Mouse (Mus musculus): ENCODE measurements around the gene Zscan26. TPM values are rescaled to one million over a fixed set of nuclear protein-coding genes. Genes with fewer than 3 reads are reported as not detected.
"Not testable (repeated sequence)": the region's sequence is repeated elsewhere in the genome, so short reads cannot be mapped to it uniquely, and the experiment has no call there.

Gene Zscan26
- 10 to 100 TPM; 20.4 to 23.2 TPM for total RNA-seq (2021)

GRCm38 (mm10) chr13:21453449-21453848 is at the start of gene Zscan26:
Zscan26 (minus strand) TSS chr13:21453730.
- DNase-seq: peak; percentile 84 to 88
- intact Hi-C loops (cut with DNase I): loop anchor here (1.0 to 2.0 kb wide), 3 partner anchors 51 to 91 kb away; partner anchors contain the start of genes Zkscan3 and Zscan12

- DNase-seq: no peak
- intact Hi-C loops (cut with DNase I): loop anchor here (10.0 kb wide), 1 partner anchor 97 kb away; the partner anchor contains the start of gene Zkscan3
Measured at GRCm38 (mm10) chr13:21502296-21502695, 48.8 kb upstream of the Zscan26 start.

- DNase-seq: not testable (repeated sequence)
- intact Hi-C loops (cut with DNase I): loop anchor here (10.0 kb wide), 1 partner anchor 96 kb away; the partner anchor contains the start of gene Zkscan3
Measured at GRCm38 (mm10) chr13:21501182-21501581, 47.7 kb upstream of the Zscan26 start, which contains the start of gene Gm11273. Gm11273 (minus strand) TSS chr13:21501418.

DNA sequence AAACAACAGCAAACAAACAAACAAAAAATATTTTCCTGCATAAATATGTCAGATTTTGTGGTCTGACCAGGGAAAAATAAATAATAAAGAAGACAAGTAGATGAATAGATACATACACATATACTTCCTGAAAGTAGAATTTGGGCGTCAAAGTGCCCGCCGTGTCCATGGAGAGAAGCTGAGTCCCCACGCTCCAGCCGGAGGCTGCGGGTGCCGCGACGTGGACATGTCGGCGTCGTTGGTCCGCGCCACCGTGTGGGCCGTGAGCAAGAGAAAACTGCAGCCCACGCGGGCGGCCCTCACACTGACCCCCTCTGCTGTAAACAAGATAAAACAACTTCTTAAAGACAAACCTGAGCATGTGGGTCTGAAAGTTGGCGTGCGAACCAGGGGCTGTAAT is 41.5 kb upstream of the Zscan26 start, which contains the start of gene AK157302:
TSS of gene AK157302 (plus strand) at position 144 of the 400 bp plus-strand sequence.
- intact Hi-C loops (cut with DNase I): no loop called here
- peak in 1 of 2 experiments; percentile 35 for DNase-seq

DNA sequence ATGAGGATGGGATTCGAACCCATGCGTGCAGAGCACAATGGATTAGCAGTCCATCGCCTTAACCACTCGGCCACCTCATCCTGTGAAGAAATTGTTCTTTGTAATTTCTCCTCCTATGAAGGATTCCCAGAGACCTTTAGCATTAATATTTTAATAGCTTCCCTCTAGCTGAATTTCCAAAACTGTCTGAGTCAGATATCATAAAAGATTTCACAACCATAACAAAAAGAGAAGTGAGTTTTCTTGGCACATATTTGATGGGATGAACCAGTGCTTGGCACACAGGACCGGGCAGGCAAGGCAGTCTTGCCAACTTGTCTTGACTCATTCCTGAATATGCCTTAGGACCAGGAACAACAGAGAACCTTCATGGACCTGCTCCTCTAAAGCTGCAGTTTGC is 39.3 kb upstream of the Zscan26 start:
- no peak for DNase-seq
- intact Hi-C loops (cut with DNase I): no loop called here

DNA sequence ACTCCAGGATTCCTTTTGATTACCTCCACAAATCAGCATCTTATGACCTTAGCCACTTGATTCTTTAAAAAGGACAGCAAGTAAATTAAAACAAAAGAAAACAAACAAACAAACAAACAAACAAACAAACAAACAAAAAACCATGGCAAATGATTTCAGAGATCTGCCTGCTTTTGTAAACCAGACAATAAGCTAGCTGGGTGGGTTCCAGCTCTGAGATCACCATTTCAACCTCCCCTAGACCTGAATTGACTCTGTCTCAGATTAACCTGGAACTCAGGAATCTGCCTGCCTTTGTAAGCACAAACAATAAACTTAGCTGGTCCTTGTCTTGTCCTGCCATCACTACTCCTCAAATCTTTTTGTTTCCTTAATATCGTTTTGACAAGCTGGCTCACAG is 33.4 kb upstream of the Zscan26 start:
- DNase-seq: no peak
- intact Hi-C loops (cut with DNase I): no loop called here

DNA sequence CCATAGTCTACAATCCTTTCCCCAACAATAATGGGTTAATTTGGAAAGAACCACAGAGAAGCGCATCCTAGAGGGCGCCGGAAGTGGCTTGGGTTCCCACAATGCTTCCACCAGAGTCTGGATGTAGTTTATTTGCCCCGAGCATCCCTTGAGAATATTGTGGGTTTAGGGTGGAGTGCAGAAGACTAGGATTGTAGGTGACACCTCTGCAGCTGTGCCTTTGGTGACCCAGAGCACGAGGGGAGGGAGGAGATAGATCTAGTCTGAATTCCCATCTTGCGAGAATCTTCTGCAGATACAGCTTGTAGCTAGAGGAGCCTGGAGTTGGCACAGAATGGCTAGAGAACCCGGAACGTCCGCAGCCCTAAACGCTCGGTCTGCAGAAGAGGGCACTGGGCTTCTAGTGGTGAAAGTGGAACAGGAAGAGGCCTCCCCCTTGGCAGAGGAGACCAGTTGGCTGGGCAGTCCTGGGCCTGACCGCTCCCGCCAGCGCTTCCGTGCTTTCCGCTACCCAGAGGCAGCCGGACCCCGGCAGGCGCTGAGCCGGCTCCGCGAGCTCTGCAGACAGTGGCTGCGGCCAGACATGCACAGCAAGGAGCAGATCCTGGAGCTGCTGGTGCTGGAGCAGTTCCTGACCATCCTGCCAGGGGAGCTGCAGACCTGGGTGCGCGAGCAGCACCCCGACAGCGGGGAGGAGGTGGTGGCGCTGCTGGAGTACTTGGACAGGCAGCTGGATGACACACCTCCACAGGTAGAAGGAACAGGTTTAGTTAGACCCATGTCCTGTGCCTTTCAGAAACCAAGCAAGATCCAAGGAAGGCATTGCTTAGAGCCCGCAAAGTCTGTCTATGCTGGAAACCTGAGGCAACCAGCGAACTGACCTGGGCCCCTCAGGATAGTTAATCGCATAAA is 25.5 kb upstream of the Zscan26 start, which contains the start of the genes Zkscan4 and Gm10065:
TSS of gene Zkscan4 (plus strand) at position 149 of the 912 bp plus-strand sequence.
TSS of gene Gm10065 (minus strand) at position 683 of the 912 bp plus-strand sequence.
- DNase-seq: peak; percentile 63 to 72
- intact Hi-C loops (cut with DNase I): not testable (repeated sequence)

GRCm38 (mm10) chr13:21472427-21472826 is 18.9 kb upstream of the Zscan26 start:
- intact Hi-C loops (cut with DNase I): no loop called here
- DNase-seq: no peak

DNA sequence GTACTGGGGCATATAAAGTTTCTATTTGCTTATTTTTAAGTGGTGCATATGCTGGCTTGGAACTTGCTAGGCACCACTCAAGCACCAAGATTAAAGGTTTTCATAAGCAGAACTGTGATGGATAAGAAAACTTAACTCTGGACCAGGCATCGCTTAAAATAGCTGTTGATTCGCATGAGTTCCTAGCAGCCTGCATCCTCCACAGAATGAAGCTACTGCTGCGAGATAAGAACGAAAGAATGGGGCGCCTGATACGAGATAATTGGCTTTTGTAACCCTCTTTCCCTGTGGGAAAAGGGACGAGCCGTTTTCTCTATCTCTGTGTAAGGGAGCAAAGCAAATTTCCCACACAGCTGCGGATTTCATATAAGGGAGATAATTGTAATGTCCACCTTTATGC is 15.6 kb upstream of the Zscan26 start:
- no peak for DNase-seq
- intact Hi-C loops (cut with DNase I): loop anchor here (1.0 to 5.0 kb wide), 3 partner anchors 38 to 107 kb away; partner anchors contain the start of gene Zscan12

GRCm38 (mm10) chr13:21468061-21469019 is 14.8 kb upstream of the Zscan26 start, which contains the start of gene Nkapl:
Nkapl (minus strand) TSS chr13:21468509.
- peak; percentile 83 to 84 for DNase-seq
- intact Hi-C loops (cut with DNase I): loop anchor here (1.0 to 5.0 kb wide), 3 partner anchors 39 to 106 kb away; partner anchors contain the start of gene Zscan12

GRCm38 (mm10) chr13:21467336-21467735 is 13.8 kb upstream of the Zscan26 start:
- DNase-seq: no peak
- intact Hi-C loops (cut with DNase I): loop anchor here (5.0 kb wide), 2 partner anchors 40 to 105 kb away; partner anchors contain the start of gene Zscan12

- DNase-seq; intact Hi-C loops (cut with DNase I): not testable (repeated sequence)
Measured at GRCm38 (mm10) chr13:21462516-21462915, 9.0 kb upstream of the Zscan26 start.

DNA sequence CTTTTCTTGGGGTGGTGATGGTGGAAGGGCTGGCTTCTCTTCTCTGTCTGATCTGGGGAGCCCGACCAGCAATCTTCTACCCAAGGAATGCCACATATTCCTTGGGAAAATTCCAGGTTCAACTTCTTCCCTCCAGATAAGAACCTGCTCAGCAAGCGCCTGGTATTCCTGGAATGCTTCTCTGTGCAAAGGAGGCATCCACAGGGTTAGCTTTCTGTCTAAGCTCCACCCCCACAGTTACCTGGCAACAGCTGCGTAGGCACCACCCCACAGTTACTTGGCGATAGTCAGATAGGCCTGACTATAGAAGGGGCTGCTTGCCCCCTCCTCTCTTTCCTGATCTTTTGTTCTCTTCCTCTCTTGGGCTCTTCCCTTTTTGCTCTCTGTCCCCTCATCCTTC is 2.8 kb upstream of the Zscan26 start:
- intact Hi-C loops (cut with DNase I): no loop called here

DNA sequence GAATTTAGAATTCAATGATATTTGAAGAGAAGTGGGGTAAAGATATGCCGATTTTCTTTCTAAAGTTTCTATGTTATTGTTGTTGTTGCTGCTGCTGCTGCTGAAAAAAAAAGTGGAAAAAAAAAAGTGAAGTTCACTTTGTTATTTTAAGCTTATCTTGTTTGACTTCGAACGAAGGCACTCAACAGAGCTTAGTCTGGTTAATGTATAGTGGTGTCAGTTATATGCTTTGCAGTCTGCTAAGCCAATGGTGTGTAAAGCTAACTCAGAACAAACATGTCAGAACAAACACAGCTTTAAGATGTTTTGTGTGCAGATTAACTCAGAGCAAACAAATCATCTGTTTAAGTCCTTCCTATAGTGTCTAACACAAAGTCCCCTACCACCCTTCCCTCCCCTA is 603 bp upstream of the Zscan26 start:
- no peak for DNase-seq
- intact Hi-C loops (cut with DNase I): no loop called here

More for the DNA sequence above, 2.8 kb upstream of the Zscan26 start:
- no peak for DNase-seq

- intact Hi-C loops (cut with DNase I): loop anchor here (1.0 to 2.0 kb wide), 3 partner anchors 50 to 91 kb away; partner anchors contain the start of genes Zkscan3 and Zscan12
- no peak for DNase-seq
Measured at GRCm38 (mm10) chr13:21453042-21453441, 488 bp downstream of the Zscan26 start.

DNA sequence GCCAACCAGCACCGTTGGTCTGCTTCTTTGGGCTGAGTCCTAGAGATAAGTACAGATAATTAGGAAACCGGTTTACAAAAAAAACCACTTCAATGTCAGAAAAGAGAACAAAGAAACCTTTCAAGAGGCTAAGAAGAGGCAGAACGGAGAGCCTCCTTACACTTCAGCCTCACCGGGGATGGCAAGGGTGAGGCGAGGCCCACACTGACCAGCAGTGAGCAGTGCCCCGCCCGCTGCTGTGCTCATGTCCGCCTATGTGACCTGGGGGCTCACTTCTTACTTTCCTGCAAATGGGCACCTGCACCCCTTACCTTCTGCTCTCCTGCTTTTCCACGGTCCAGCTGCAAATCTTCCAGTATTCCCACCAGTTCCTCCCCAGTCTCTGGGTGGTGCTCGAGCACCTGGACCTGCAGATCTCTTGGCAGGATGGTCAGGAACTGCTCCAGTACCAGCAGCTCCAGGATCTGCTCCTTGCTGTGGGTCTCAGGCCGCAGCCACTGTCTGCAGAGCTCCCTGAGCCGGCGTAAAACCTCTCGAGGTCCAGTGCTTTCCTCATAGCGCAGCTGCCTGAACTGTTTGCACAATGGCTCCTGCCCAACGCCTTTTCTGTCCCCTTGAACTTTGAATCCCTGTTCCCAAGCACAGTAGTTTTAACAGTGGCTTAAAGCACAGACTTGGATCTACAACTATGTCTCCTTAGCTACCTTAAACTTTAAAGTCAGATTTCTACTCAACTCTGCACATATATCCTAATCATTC is 5.5 kb downstream of the Zscan26 start:
- intact Hi-C loops (cut with DNase I): no loop called here
- no peak for DNase-seq

DNA sequence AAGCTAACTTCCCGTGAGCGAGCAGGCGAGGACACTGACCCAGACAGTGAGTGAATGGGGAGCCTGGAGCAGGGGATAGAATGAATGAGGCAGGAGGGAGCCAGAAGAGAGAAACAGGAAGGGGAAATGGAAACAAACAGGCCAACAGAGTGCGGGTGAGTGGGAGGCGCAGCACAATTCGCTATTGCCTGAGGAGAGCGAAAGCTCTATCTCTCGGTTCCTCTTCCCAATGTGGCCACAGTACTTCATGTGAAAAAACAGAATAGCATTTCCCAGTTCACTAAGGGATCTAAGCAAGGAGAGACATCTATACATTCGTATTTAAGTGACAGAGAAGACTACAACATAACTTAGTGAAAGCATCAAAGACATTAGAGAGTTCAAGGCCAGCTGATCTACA is 6.7 kb downstream of the Zscan26 start:
- no peak for DNase-seq

GRCm38 (mm10) chr13:21441207-21441572 is 12.3 kb downstream of the Zscan26 start:
- DNase-seq: no peak
- intact Hi-C loops (cut with DNase I): loop anchor here (2.0 kb wide), 1 partner anchor 38 kb away; the partner anchor contains the start of gene Zkscan3

More for the DNA sequence above, 6.7 kb downstream of the Zscan26 start:
- intact Hi-C loops (cut with DNase I): no loop called here
